Mouse (Mus musculus) forebrain, postnatal 0 days (tissue): ENCODE results near the gene Ugt1a8. TPM values are rescaled to one million over a fixed set of nuclear protein-coding genes. Genes with fewer than 3 reads are reported as not detected.
"Not testable (repeated sequence)": the region's sequence is repeated elsewhere in the genome, so short reads cannot be mapped to it uniquely, and the experiment has no call there.

Experiments used
- ATAC-seq: fragments of 200-750 bp; cut with Nextera tagmentation; 2 replicates; pipeline ENCODE4 v1.8.0; 2017; ENCODE audit warnings: mild to moderate bottlenecking, moderate library complexity
- DNase-seq: peaks from one replicate; pipeline ENCODE4 v3.0.0-alpha.2; 2015
- H3K27ac ChIP-seq: fragments of 300-500 bp; sonication (generic); 2 replicates; pipeline ENCODE4 v1.5.1; 2014; ENCODE audit warnings: low read depth, mild to moderate bottlenecking, antibody characterized with exemption, low read length, moderate library complexity, mixed read lengths
- H3K27me3 ChIP-seq: fragments of 300-500 bp; sonication (generic); 2 replicates; pipeline ENCODE4 v1.6.1; 2014; ENCODE audit warnings: mild to moderate bottlenecking, low read length, mixed read lengths; ENCODE audit not compliant: insufficient read depth
- H3K36me3 ChIP-seq: fragments of 300-500 bp; sonication (generic); 2 replicates; pipeline ENCODE4 v1.6.1; 2014; ENCODE audit warnings: mild to moderate bottlenecking, moderate library complexity; ENCODE audit not compliant: insufficient read depth
- H3K4me1 ChIP-seq: fragments of 300-500 bp; sonication (generic); 2 replicates; pipeline ENCODE4 v1.6.1; 2014; ENCODE audit warnings: antibody characterized with exemption; ENCODE audit not compliant: insufficient read depth
- H3K4me2 ChIP-seq: fragments of 300-500 bp; sonication (generic); 2 replicates; pipeline ENCODE4 v1.6.1; 2014; ENCODE audit warnings: low read depth, mild to moderate bottlenecking, moderate library complexity
- H3K4me3 ChIP-seq: fragments of 300-500 bp; sonication (generic); 2 replicates; pipeline ENCODE4 v1.5.1; 2014; ENCODE audit warnings: low read depth, low read length, mixed read lengths
- H3K9ac ChIP-seq: fragments of 300-500 bp; sonication (generic); 2 replicates; pipeline ENCODE4 v1.6.1; 2014; ENCODE audit warnings: mild to moderate bottlenecking
- H3K9me3 ChIP-seq: fragments of 300-500 bp; sonication (generic); 2 replicates; pipeline ENCODE4 v1.6.1; 2016; ENCODE audit warnings: low read length
- CTCF ChIP-seq: sonication (generic); IDR thresholded peaks from 2 replicates; pipeline ENCODE4 v1.5.1; 2016; ENCODE audit warnings: antibody characterized with exemption, control low read depth, low read depth
- WGBS: fragments of 180-500 bp; shearing (Covaris S2); extraction: QIAGEN DNeasy Blood & Tissue Kit; methylation state at CpG from one replicate; pipeline ENCODE4 v1.1.7; 2014; 5-methylcytosine and 5-hydroxymethylcytosine counted together
- polyA plus RNA-seq: library from polyadenylated mRNA; unstranded; fragments of >200 nt; fragmentation: Nextera tagmentation; extraction: Ambion mirVana; gene quantifications from 2 replicates; pipeline ENCODE4 v1.2.1, GENCODE M21; 2015
- total RNA-seq: library from RNA; depleted of rRNA; stranded (reverse); fragments of >200 nt; gene quantifications from 2 replicates; pipeline ENCODE4 v1.2.3, GENCODE M21; 2014; rRNA removed

The Ugt1a8 gene
- not detected in 2 replicates for total RNA-seq
- polyA plus RNA-seq, result not detected in 2 replicates

DNA sequence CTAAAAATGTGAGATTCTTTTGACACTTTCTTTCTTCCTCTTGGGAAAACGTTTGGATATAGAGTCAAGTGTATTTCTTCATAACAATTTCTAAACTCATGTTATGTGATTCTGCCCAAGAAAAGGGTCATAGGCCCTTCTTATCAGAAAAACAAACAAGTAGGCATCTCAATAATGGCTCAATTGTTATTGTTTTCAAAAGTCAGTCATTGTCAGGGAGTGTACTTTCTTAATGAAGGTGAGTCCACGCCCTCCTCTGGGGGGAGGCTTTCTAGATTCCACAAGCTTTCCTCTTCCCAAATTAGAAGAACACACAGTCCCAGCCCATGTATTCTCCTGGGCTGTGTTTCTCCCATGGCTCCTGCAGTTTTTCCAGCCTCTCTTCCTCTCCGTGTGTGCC is at the start of gene Ugt1a8:
Gene Ugt1a8 (plus strand): TSS at position 301 of the 400 bp plus-strand sequence.
- no peak within 1 kb of the TSS for H3K4me2 ChIP-seq
- no peaks in the 10 kb centered on the region for H3K4me1 ChIP-seq
- WGBS, result 77% methylated on average over 3 of the region's 3 CpGs
- DNase-seq (no peak), ATAC-seq (no peak)
- H3K4me3 ChIP-seq, result no peak within 1 kb of the TSS
- H3K9me3 ChIP-seq, result no peaks in the 10 kb centered on the region
- no peaks in the 10 kb centered on the region for H3K27me3 ChIP-seq
- H3K36me3 ChIP-seq, result no peaks in the 10 kb centered on the region
- H3K27ac ChIP-seq, result no peak within 1 kb of the TSS
- TF ChIP-seq CTCF, result no peak
- no peak within 1 kb of the TSS for H3K9ac ChIP-seq

DNA sequence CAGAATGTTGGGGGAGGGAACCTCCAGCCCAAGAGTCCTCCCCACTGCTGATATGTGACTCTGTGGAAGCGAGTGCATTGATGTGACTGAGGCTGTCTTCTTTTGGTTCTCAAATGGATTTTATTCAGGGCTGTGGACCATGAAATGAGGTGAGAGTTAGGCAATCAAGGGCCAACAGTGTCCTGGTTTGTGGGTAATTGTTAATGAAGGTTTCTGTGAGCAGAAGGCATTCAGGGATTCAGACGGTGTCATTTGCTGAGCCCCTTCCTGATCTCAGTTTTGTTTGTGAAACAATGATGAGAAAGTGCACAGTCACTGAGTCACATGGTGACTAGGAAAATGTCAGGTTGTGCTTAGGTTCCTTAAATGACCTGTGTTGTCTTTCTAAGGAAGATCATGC is 44.6 kb upstream of the Ugt1a8 start:
- H3K4me1 ChIP-seq, H3K36me3 ChIP-seq, H3K4me3 ChIP-seq, ATAC-seq, H3K9ac ChIP-seq, H3K27me3 ChIP-seq, H3K27ac ChIP-seq, DNase-seq, H3K4me2 ChIP-seq, H3K9me3 ChIP-seq: not testable (repeated sequence)
- 28% methylated on average over 1 of the region's 2 CpGs for WGBS

DNA sequence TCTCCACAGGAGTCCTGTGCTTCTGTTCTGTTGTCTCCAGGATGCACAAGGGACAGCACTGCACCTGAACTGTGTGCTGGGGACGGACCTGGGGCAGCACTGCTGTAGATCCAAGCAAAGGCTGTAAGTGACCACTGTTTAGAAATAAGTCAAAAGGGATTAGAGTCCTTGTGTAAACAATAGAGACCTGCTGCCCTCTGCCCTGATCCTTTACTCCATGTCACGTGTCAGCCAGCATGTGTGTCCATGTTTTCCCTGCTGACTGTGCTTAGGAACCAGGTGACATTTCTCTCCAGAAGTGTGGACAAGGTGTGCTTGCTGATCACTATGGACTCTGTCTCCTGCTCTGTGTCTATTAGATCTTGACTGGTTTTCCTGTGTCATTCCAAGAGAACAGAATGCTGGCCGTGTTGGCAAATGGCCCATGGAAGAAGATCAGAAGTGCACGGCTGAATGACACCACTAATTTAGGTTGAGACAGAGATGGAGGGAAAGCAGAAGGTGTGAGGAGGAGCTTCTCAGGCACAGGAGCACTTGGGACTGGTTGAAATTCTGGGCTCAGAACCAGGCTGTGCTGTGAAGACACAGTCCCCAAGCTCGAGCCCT is 42.7 kb upstream of the Ugt1a8 start:
- not testable (repeated sequence) for ATAC-seq, H3K27me3 ChIP-seq, H3K4me3 ChIP-seq, H3K4me1 ChIP-seq, H3K9me3 ChIP-seq, H3K27ac ChIP-seq, DNase-seq, H3K36me3 ChIP-seq, H3K4me2 ChIP-seq, H3K9ac ChIP-seq
- 66% methylated on average over 3 of the region's 5 CpGs for WGBS

DNA sequence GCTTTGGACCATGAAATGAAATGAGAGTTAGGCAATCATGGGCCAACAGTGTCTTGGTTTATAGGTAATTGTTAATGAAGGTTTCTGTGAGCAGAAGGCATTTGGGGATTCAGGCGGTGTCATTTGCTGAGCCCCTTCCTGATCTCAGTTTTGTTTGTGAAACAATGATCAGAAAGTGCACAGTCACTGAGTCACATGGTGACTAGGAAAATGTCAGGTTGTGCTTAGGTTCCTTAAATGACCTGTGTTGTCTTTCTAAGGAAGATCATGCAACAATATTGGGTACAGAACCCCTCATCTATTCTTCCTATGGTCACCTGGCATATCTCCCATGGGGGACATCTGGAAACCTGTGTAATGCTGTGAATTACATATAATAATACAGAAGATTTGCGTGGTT is 40.2 kb upstream of the Ugt1a8 start:
- ATAC-seq, H3K4me1 ChIP-seq, H3K36me3 ChIP-seq, H3K27ac ChIP-seq, DNase-seq, H3K4me3 ChIP-seq, H3K27me3 ChIP-seq, H3K9ac ChIP-seq, H3K9me3 ChIP-seq, H3K4me2 ChIP-seq: not testable (repeated sequence)
- WGBS, result 86% methylated on average over 2 of the region's 2 CpGs

DNA sequence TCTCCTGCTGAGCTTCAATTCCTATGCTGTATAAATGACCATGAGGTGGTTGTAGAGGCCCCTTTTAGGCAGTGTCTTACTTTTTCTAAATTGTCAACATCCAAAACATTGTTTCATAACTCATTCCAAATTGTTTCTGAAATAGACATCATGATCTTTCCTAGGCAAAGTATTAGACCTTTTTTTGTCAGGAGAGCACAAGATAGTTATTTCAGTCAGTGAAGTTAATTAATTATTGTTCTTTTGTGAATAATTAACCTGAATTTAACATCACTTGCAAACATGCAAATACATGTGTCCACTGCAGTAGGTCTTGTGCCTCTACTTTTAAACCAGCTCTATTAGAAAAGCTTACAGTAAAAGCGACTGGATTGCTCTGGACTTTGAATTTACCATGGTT is 32.5 kb upstream of the Ugt1a8 start, which contains the start of gene Ugt1a10:
Gene Ugt1a10 (plus strand): TSS at position 301 of the 400 bp plus-strand sequence.
- Histone ChIP-seq H3K36me3 (no peaks in the 10 kb centered on the region), H3K4me1 (no peaks in the 10 kb centered on the region), H3K9me3 (no peaks in the 10 kb centered on the region), H3K4me3 (no peak within 1 kb of the TSS), H3K4me2 (no peak within 1 kb of the TSS), H3K27ac (no peak within 1 kb of the TSS), H3K27me3 (no peaks in the 10 kb centered on the region), H3K9ac (no peak within 1 kb of the TSS)
- no peak for TF ChIP-seq CTCF
- WGBS, result 85% methylated on average over 1 of the region's 1 CpGs
- DNase-seq (no peak), ATAC-seq (no peak)

DNA sequence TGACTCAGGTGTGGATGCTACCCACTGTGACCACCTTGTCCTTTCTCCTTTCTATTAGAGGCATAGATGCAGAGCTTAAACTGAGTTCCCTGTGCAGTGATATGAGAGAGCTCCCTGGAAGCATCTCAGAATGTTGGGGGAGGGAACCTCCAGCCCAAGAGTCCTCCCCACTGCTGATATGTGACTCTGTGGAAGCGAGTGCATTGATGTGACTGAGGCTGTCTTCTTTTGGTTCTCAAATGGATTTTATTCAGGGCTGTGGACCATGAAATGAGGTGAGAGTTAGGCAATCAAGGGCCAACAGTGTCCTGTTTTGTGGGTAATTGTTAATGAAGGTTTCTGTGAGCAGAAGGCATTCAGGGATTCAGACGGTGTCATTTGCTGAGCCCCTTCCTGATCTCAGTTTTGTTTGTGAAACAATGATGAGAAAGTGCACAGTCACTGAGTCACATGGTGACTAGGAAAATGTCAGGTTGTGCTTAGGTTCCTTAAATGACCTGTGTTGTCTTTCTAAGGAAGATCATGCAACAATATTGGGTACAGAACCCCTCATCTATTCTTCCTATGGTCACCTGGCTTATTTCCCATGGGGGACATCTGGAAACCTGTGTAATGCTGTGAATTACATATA is 21.0 kb upstream of the Ugt1a8 start:
- DNase-seq, H3K4me2 ChIP-seq, H3K9ac ChIP-seq, H3K9me3 ChIP-seq, ATAC-seq, H3K4me3 ChIP-seq, H3K4me1 ChIP-seq, H3K27ac ChIP-seq, H3K27me3 ChIP-seq, H3K36me3 ChIP-seq: not testable (repeated sequence)
- WGBS, result 25% methylated on average over 1 of the region's 2 CpGs

DNA sequence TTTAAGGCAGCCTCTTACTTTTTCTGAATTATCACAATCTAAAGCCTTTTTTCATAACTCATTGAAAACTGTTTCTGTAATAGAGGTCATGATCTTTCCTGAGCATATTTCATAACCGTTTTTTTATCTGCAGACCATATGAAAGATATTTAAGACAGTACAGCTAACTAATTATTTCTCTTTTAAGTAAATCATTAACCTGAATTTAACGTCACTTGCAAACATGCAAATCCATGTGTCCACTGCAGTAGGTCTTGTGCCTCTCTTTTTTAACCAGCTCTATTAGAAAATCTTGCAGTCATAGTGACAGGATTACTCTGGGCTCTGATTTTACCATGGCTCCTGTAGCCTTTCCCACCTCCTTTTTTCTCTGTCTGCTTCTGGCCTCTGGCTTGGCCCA is 17.1 kb upstream of the Ugt1a8 start, which contains the start of gene Ugt1a9:
Gene Ugt1a9 (plus strand): TSS at position 306 of the 400 bp plus-strand sequence.
- ATAC-seq (no peak), DNase-seq (no peak)
- Histone ChIP-seq H3K36me3 (no peaks in the 10 kb centered on the region), H3K9ac (no peak within 1 kb of the TSS), H3K4me2 (no peak within 1 kb of the TSS), H3K4me1 (no peaks in the 10 kb centered on the region), H3K9me3 (no peaks in the 10 kb centered on the region), H3K4me3 (no peak within 1 kb of the TSS), H3K27ac (no peak within 1 kb of the TSS), H3K27me3 (no peaks in the 10 kb centered on the region)
- TF ChIP-seq CTCF, result no peak
- WGBS, result 80% methylated on average over 2 of the region's 2 CpGs
